Mouse (Mus musculus): Measurements from ENCODE around the gene Fmo2. TPM values are rescaled to one million over a fixed set of nuclear protein-coding genes. Genes with fewer than 3 reads are reported as not detected.

The Fmo2 gene
- polyA plus RNA-seq, 1 experiment from 2014 or later: 5.2 TPM

DNA sequence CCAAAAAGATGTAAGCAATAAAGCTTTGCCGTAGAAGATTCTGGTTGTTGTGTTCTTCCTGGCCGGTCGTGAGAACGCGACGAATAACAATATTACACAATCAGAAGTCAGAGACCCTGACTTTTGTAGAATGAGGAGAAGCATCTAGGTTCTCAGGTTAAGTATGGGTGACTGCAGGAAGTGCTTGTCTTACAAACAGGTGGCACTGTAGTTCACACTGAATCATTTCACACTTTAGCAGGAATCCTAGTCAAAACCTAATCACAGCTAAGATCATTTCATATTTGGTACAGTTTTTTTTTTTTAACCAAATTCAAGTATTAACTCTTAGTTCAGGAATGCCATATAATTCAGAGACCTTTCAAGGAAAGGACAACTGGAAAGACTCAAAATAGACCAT, 51.0 kb downstream of the Fmo2 start:
- DNase-seq (ENCODE audit: low spot score) (no peak), ATAC-seq (ENCODE audit: low read depth) (no peak)
- Histone ChIP-seq H3K27ac (replicated peaks; ENCODE audit: low read depth, low read length) (no peak overlapping the region), H3K27me3 (replicated peaks; ENCODE audit: control insufficient read depth, insufficient read depth, low read length) (no peaks in the 10 kb centered on the region), H3K4me3 (ENCODE audit: low read depth, low read length) (no peak overlapping the region), H3K36me3 (ENCODE audit: control insufficient read depth, insufficient read depth, low read length) (no peaks in the 10 kb centered on the region), H3K9me3 (ENCODE audit: control insufficient read depth, low read length) (no peaks in the 10 kb centered on the region), H3K4me1 (ENCODE audit: control insufficient read depth, insufficient read depth, low read length) (peaks cover 3% of the 10 kb centered on the region; the same call in 1 of the 2 replicates), H3K4me2 (ENCODE audit: low read depth, low read length) (no peak overlapping the region), H3K9ac (ENCODE audit: low read depth, low read length) (no peak overlapping the region)
- over 99% methylated on average over 6 of the region's 6 CpGs for WGBS

DNA sequence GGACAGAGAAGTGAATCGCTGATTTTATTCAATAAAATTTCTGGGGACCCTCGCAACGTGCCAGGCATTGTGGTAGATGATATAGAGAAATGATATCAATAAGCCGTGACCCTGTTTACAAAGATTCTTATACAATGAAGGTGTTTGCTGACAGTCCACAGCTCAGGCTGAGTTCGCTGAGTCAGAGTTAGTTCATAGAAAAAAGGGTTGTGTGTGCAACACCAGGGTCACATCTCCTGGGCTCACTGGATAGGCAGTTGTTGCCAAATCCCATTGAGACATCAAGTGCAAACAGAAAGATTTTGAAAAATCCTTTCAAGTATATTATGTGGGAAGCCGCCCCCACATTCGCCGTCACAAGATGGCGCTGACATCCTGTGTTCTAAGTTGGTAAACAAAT, 58.3 kb downstream of the Fmo2 start:
- Histone ChIP-seq H3K4me3 (ENCODE audit: low read depth, low read length) (no peak overlapping the region), H3K9ac (ENCODE audit: low read depth, low read length) (no peak overlapping the region), H3K4me1 (ENCODE audit: control insufficient read depth, insufficient read depth, low read length) (no peaks in the 10 kb centered on the region), H3K27me3 (replicated peaks; ENCODE audit: control insufficient read depth, insufficient read depth, low read length) (no peaks in the 10 kb centered on the region), H3K9me3 (ENCODE audit: control insufficient read depth, low read length) (no peaks in the 10 kb centered on the region), H3K36me3 (ENCODE audit: control insufficient read depth, insufficient read depth, low read length) (no peaks in the 10 kb centered on the region), H3K4me2 (ENCODE audit: low read depth, low read length) (no peak overlapping the region), H3K27ac (replicated peaks; ENCODE audit: low read depth, low read length) (no peak overlapping the region)
- no peak for ATAC-seq (ENCODE audit: low read depth)
- WGBS: 94% methylated on average over 9 of the region's 9 CpGs
- no peak for DNase-seq (ENCODE audit: low spot score)

DNA sequence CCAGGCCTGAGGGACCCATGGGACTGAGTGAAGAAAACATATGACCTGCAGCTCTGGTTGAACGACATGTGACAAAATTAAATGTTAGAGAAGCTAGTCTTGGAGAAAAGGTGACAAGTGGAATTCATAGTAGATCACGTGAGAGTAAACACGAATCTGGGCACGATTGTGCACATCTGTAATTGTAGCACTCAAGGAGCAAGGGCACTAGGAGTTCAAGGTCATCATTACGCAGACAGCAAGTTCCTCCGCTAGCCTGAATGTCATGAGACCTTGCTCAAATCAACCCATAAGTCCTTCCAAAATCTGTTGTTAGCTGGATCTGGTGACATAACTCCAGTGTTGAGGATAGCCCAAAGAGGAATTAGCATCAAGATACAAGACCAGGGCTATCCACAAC, 59.5 kb downstream of the Fmo2 start:
- Histone ChIP-seq H3K4me3 (ENCODE audit: low read depth, low read length) (no peak overlapping the region), H3K4me2 (ENCODE audit: low read depth, low read length) (no peak overlapping the region), H3K9me3 (ENCODE audit: control insufficient read depth, low read length) (no peaks in the 10 kb centered on the region), H3K4me1 (ENCODE audit: control insufficient read depth, insufficient read depth, low read length) (no peaks in the 10 kb centered on the region), H3K36me3 (ENCODE audit: control insufficient read depth, insufficient read depth, low read length) (no peaks in the 10 kb centered on the region), H3K27me3 (replicated peaks; ENCODE audit: control insufficient read depth, insufficient read depth, low read length) (no peaks in the 10 kb centered on the region), H3K9ac (ENCODE audit: low read depth, low read length) (no peak overlapping the region), H3K27ac (replicated peaks; ENCODE audit: low read depth, low read length) (no peak overlapping the region)
- DNase-seq (ENCODE audit: low spot score) (no peak), ATAC-seq (ENCODE audit: low read depth) (no peak)
- WGBS: 90% methylated on average over 6 of the region's 6 CpGs

DNA sequence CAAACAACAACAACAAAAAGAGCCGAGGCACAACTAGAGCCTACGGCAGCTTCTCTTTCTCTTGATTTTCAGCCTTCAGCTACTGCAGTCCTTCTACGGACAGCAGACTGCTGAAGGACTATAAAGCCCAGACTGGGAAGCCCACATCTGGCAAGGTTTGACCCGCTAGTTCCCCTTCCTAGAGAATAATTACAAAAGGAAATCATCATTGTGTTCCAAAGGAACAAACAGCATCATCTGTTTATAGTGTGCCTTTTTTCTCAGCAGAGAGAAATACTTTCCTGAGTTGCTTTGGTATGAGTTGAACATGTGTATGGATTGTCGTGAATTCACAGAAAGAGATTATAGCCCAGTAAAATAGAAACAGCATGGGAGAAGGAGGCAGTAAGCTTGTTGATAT, 64.2 kb downstream of the Fmo2 start:
- no peaks in the 10 kb centered on the region for H3K36me3 ChIP-seq (ENCODE audit: control insufficient read depth, insufficient read depth, low read length)
- no peaks in the 10 kb centered on the region for H3K9me3 ChIP-seq (ENCODE audit: control insufficient read depth, low read length)
- no peak overlapping the region for H3K9ac ChIP-seq (ENCODE audit: low read depth, low read length)
- no peak overlapping the region for H3K27ac ChIP-seq (replicated peaks; ENCODE audit: low read depth, low read length)
- no peak overlapping the region for H3K4me2 ChIP-seq (ENCODE audit: low read depth, low read length)
- ATAC-seq (ENCODE audit: low read depth) (no peak), DNase-seq (ENCODE audit: low spot score) (no peak)
- 52% methylated on average over 5 of the region's 5 CpGs for WGBS
- no peak overlapping the region for H3K4me3 ChIP-seq (ENCODE audit: low read depth, low read length)
- H3K27me3 ChIP-seq (replicated peaks; ENCODE audit: control insufficient read depth, insufficient read depth, low read length): no peaks in the 10 kb centered on the region
- H3K4me1 ChIP-seq (ENCODE audit: control insufficient read depth, insufficient read depth, low read length): no peaks in the 10 kb centered on the region

DNA sequence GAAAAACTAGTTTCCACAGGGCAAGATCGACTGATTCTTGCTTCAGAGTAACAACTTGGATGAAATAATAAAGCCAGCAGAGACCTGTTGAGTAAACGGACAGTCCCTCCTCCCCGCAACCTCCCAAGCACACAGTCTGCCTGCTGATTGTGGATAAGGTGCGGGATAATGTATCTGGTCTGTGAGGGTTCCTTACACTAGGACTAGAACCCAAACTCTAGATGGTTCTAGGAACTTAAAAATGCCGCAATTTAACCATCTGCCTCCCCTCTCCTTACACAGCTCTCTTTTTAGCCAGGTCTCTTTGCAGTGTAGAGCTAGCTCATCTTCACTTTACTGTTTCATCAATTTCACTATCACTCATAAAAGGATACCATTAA, 66.0 kb downstream of the Fmo2 start:
- WGBS: 56% methylated on average over 5 of the region's 5 CpGs
- ATAC-seq (ENCODE audit: low read depth) (no peak), DNase-seq (ENCODE audit: low spot score) (no peak)
- Histone ChIP-seq H3K36me3 (ENCODE audit: control insufficient read depth, insufficient read depth, low read length) (no peaks in the 10 kb centered on the region), H3K27me3 (replicated peaks; ENCODE audit: control insufficient read depth, insufficient read depth, low read length) (no peaks in the 10 kb centered on the region), H3K4me1 (ENCODE audit: control insufficient read depth, insufficient read depth, low read length) (no peaks in the 10 kb centered on the region), H3K4me2 (ENCODE audit: low read depth, low read length) (no peak overlapping the region), H3K27ac (replicated peaks; ENCODE audit: low read depth, low read length) (no peak overlapping the region), H3K9ac (ENCODE audit: low read depth, low read length) (no peak overlapping the region), H3K4me3 (ENCODE audit: low read depth, low read length) (no peak overlapping the region), H3K9me3 (ENCODE audit: control insufficient read depth, low read length) (no peaks in the 10 kb centered on the region)

- ATAC-seq (ENCODE audit: low read depth) (peak; percentile 74; the same call in 1 of the 2 replicates), DNase-seq (ENCODE audit: low spot score) (peak; percentile 49)
- Histone ChIP-seq H3K9me3 (ENCODE audit: control insufficient read depth, low read length) (no peaks in the 10 kb centered on the region), H3K36me3 (ENCODE audit: control insufficient read depth, insufficient read depth, low read length) (no peaks in the 10 kb centered on the region), H3K27ac (replicated peaks; ENCODE audit: low read depth, low read length) (no peak overlapping the region), H3K4me2 (ENCODE audit: low read depth, low read length) (no peak overlapping the region), H3K9ac (ENCODE audit: low read depth, low read length) (no peak overlapping the region), H3K4me1 (ENCODE audit: control insufficient read depth, insufficient read depth, low read length) (no peaks in the 10 kb centered on the region), H3K27me3 (replicated peaks; ENCODE audit: control insufficient read depth, insufficient read depth, low read length) (no peaks in the 10 kb centered on the region), H3K4me3 (ENCODE audit: low read depth, low read length) (no peak overlapping the region)
- WGBS: 5% methylated on average over 5 of the region's 5 CpGs
These were observed 66.5 kb downstream of the Fmo2 start for GRCm38 (mm10) chr1:162831838-162832573.

Other genes with a start within 250 kb of the Fmo2 start
- not detected in 2 replicates for gene Myocos, start 240.5 kb downstream of the Fmo2 start, polyA plus RNA-seq (2014; fragmentation: Nextera tagmentation; extraction: Ambion mirVana)
- 140 and 150 TPM in 2 replicates for gene Prrc2c, start 158.2 kb downstream of the Fmo2 start, polyA plus RNA-seq (2014; fragmentation: Nextera tagmentation; extraction: Ambion mirVana)
- gene Fmo4, start 84.8 kb downstream of the Fmo2 start, polyA plus RNA-seq (2014; fragmentation: Nextera tagmentation; extraction: Ambion mirVana): 0.21 and 0.60 TPM in 2 replicates
- gene Fmo1, start 32.1 kb downstream of the Fmo2 start, polyA plus RNA-seq (2014; fragmentation: Nextera tagmentation; extraction: Ambion mirVana): 62.1 and 79.1 TPM in 2 replicates
- 3.1 and 4.0 TPM in 2 replicates for gene Fmo6, start 38.8 kb upstream of the Fmo2 start, polyA plus RNA-seq (2014; fragmentation: Nextera tagmentation; extraction: Ambion mirVana)
- gene Fmo3, start 85.8 kb upstream of the Fmo2 start, polyA plus RNA-seq (2014; fragmentation: Nextera tagmentation; extraction: Ambion mirVana): not detected in 2 replicates
- 0.06 and 0.09 TPM in 2 replicates for gene Mroh9, start 186.9 kb upstream of the Fmo2 start, polyA plus RNA-seq (2014; fragmentation: Nextera tagmentation; extraction: Ambion mirVana)